Mouse (Mus musculus) olfactory bulb, adult 2 months (tissue): Measurements from ENCODE around the gene Tcf7. TPM values are rescaled to one million over a fixed set of nuclear protein-coding genes. Genes with fewer than 3 reads are reported as not detected.

ENCODE experiments used
- H3K27ac ChIP-seq: fragments of 200-500 bp; 2 replicates; pipeline ENCODE4 v1.5.1; 2012; ENCODE audit warnings: low read depth, low read length; ENCODE audit not compliant: insufficient read depth
- H3K4me1 ChIP-seq: fragments of 200-500 bp; 2 replicates; pipeline ENCODE4 v1.6.1; 2012; ENCODE audit warnings: low read length; ENCODE audit not compliant: control insufficient read depth, insufficient read depth
- H3K4me3 ChIP-seq: fragments of 200-500 bp; 2 replicates; pipeline ENCODE4 v1.5.1; 2012; ENCODE audit warnings: mild to moderate bottlenecking, low read depth, low read length, moderate library complexity; ENCODE audit not compliant: insufficient read depth
- CTCF ChIP-seq: fragments of 200-500 bp; IDR thresholded peaks from 2 replicates; pipeline ENCODE4 v1.5.1; 2012; ENCODE audit warnings: low read depth, mild to moderate bottlenecking, low read length, moderate library complexity; ENCODE audit not compliant: insufficient read depth
- POLR2A ChIP-seq: fragments of 200-500 bp; IDR thresholded peaks from 2 replicates; pipeline ENCODE4 v1.6.1; 2012; ENCODE audit warnings: mild to moderate bottlenecking, low read depth, low read length, moderate library complexity; ENCODE audit not compliant: insufficient read depth
- WGBS: fragments of 180-500 bp; shearing (Covaris S2); methylation state at CpG from one replicate; pipeline ENCODE4 v1.1.7; 2018; 5-methylcytosine and 5-hydroxymethylcytosine counted together
- polyA plus RNA-seq: library from polyadenylated mRNA; stranded (reverse); fragments of >200 nt; gene quantifications from 2 replicates; pipeline ENCODE4 v1.2.4, GENCODE M21; 2012; ENCODE audit warnings: low replicate concordance; ENCODE audit not compliant: missing spikeins, insufficient read depth, insufficient read length

Gene Tcf7
- polyA plus RNA-seq, 1 experiment = 377 TPM

GRCm38 (mm10) chr11:52310709-52311108 lies 27.9 kb upstream of the Tcf7 start:
- WGBS = 82% methylated on average over 14 of the region's 14 CpGs
- peaks cover 2% of the 10 kb centered on the region for H3K4me1 ChIP-seq
- TF ChIP-seq CTCF (no peak), POLR2A (no peak)
- H3K4me3 ChIP-seq = no peak overlapping the region
- no peak overlapping the region for H3K27ac ChIP-seq

- no peak overlapping the region for H3K27ac ChIP-seq
Measured at GRCm38 (mm10) chr11:52309487-52309886, 26.7 kb upstream of the Tcf7 start.

DNA sequence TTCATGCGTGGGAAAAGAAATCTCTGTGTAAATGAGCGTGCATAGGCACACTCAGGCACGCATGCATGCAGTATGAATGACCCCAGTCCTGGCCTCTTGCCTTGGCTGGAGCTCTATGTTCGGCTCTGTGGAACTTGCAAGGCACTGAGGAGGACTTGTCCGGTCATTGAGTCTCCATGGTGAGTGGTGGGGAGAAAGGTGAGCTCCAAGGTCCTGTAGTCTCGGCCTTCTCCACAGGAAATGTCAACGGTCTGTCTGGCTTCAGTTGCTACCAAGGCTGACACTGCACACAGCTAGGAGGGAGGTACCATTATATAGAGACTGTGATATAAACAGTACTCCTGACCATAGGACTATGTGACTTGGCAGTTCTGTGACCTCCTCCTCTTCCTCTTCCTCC lies 23.6 kb upstream of the Tcf7 start:
- no peak for TF ChIP-seq POLR2A
- WGBS = 87% methylated on average over 7 of the region's 7 CpGs
- H3K27ac ChIP-seq = no peak overlapping the region
- peaks cover 2% of the 10 kb centered on the region for H3K4me1 ChIP-seq
- H3K4me3 ChIP-seq = no peak overlapping the region

More at GRCm38 (mm10) chr11:52309487-52309886, 26.7 kb upstream of the Tcf7 start:
- WGBS = 71% methylated on average over 3 of the region's 3 CpGs
- Histone ChIP-seq H3K4me1 (peaks cover 2% of the 10 kb centered on the region), H3K4me3 (no peak overlapping the region)
- no peak for TF ChIP-seq POLR2A
- TF ChIP-seq CTCF = no peak

- WGBS = 84% methylated on average over 4 of the region's 4 CpGs
- Histone ChIP-seq H3K4me3 (no peak overlapping the region), H3K4me1 (peaks cover 2% of the 10 kb centered on the region), H3K27ac (no peak overlapping the region)
- TF ChIP-seq POLR2A (no peak), CTCF (no peak)
Measured at GRCm38 (mm10) chr11:52305266-52305665, 22.5 kb upstream of the Tcf7 start.

DNA sequence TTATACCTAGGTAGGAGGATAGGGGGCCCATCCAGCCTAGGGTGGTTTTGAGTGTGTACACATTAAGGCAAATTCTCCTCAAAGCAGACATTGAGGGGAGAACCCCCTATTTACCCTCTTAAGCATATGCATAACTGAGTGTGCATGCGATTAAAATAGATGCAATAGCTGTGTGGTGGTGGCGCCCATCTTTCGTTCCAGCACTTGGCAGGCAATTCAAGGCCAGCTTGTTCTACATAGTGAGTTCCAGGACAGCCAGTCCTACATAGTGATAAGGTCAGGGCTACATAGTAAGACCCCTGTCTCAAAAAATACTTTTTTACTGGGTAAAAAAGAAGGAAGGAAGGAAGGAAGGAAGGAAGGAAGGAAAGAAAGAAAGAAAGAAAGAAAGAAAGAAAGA lies 19.9 kb upstream of the Tcf7 start:
- WGBS = 53% methylated on average over 3 of the region's 3 CpGs
- no peak overlapping the region for H3K27ac ChIP-seq
- no peak overlapping the region for H3K4me3 ChIP-seq
- H3K4me1 ChIP-seq = peaks cover 11% of the 10 kb centered on the region
- TF ChIP-seq CTCF (no peak), POLR2A (no peak)

GRCm38 (mm10) chr11:52299687-52300086 lies 16.9 kb upstream of the Tcf7 start:
- H3K4me1 ChIP-seq = peaks cover 13% of the 10 kb centered on the region
- H3K4me3 ChIP-seq = no peak overlapping the region
- peak overlapping the region; percentile 41 for H3K27ac ChIP-seq
- TF ChIP-seq POLR2A = no peak
- TF ChIP-seq CTCF = no peak
- WGBS = 49% methylated on average over 7 of the region's 7 CpGs

GRCm38 (mm10) chr11:52298955-52299354 lies 16.1 kb upstream of the Tcf7 start:
- no peak overlapping the region for H3K27ac ChIP-seq
- peaks cover 13% of the 10 kb centered on the region for H3K4me1 ChIP-seq
- TF ChIP-seq CTCF (no peak), POLR2A (no peak)
- WGBS = 89% methylated on average over 9 of the region's 9 CpGs
- no peak overlapping the region for H3K4me3 ChIP-seq

GRCm38 (mm10) chr11:52297352-52297751 lies 14.5 kb upstream of the Tcf7 start:
- Histone ChIP-seq H3K4me1 (peaks cover 13% of the 10 kb centered on the region), H3K27ac (no peak overlapping the region), H3K4me3 (no peak overlapping the region)
- TF ChIP-seq CTCF (peak; percentile 96), POLR2A (no peak)
- WGBS = 5% methylated on average over 9 of the region's 9 CpGs

DNA sequence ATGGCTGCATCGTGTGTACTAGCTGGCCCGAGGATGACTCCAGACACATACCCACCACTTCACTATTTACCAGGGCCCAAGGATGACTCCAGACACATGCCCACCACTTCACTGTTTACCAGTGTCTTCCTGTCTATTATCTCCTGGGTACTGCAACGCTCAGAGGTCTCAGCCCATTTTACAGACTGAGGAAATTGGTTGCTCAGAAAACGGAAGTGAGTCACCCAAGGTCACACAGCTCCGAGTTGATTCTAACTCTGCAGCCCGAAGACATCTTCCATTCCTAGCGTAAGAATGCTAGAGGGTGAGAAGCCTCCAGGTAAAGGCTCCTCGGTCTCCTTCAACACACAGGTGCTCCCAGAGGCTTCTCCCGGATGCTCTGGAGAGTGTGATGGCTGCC lies 11.3 kb upstream of the Tcf7 start:
- 89% methylated on average over 9 of the region's 9 CpGs for WGBS
- H3K4me3 ChIP-seq = no peak overlapping the region
- H3K4me1 ChIP-seq = peaks cover 4% of the 10 kb centered on the region
- H3K27ac ChIP-seq = no peak overlapping the region
- TF ChIP-seq POLR2A = no peak
- TF ChIP-seq CTCF = no peak

DNA sequence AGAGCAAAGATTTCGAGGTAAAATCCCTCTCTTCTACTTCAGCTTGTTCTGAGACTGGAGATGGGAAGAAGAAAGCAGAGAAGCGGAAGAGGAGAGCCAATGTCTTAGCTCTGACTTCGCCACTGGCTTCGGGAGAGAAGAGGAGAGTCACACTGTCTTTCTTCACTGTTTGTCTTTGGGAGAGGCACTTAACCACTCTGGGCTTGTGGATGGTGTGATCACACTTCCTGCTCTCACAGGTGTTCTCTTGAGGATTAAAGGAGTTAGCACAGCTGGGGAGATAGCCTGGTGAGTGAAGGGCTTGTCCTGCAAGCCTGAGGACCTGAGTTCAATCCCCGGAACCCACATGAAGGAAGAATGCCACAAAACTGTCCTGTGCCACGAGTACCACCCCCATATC lies 10.1 kb upstream of the Tcf7 start:
- no peak overlapping the region for H3K27ac ChIP-seq
- 0 out of 2 replicates have a peak, but pooled peaks cover 2% of the 10 kb centered on the region for H3K4me1 ChIP-seq
- WGBS = 84% methylated on average over 6 of the region's 6 CpGs
- H3K4me3 ChIP-seq = no peak overlapping the region
- TF ChIP-seq CTCF (no peak), POLR2A (no peak)
